Mouse (Mus musculus) embryo, embryonic 10.5 days (tissue): ENCODE measurements around the gene Fam149a.
"Not testable (repeated sequence)": the region's sequence is repeated elsewhere in the genome, so short reads cannot be mapped to it uniquely, and the experiment has no call there.

ENCODE experiments used
- DNase-seq: peaks from one replicate; pipeline ENCODE4 v3.0.0-alpha.2; 2015; ENCODE audit warnings: low spot score

Fam149a gene

DNA sequence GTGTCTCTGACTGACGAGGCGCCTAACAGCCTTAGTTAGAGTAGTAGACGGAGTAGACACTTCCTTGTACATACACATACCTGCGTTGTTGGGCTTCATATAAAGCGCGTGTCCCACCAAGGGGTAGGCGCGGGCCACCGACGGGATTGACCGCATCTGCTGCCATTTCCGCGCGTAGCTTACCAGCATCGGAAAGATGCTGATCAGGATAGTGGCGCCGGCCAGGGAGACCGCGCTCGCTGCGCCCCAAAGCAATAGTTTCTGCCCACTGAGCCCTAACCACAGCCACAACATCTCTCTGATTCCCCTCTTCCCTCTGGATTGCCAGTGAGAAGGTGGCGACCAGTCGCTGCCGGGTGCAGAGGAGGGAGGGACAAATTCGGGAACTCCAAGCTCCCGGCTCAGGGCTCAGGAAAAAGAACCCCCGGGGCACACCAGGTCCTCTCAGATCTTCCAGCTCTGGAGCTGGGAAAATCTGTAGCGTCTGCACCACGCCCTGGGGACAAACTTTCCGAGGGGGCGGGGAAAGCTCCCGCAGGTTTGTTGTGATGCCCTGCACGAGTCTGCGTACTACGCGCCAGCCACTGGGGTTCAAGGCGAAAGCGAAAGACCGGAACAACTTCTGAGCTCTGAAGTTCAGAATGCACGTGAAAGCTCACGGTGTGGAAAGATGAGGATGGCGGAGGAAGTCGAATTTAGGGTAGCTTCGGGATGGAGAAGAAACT lies 49.2 kb downstream of the Fam149a start, which contains the start of gene Cyp4v3:
Gene Cyp4v3, minus strand, starts transcription at position 532 of the 725 bp plus-strand sequence.
- peak; percentile 81 for DNase-seq

- DNase-seq, result no peak
Observed at GRCm38 (mm10) chr8:45330856-45331255, 51.2 kb downstream of the Fam149a start.

DNA sequence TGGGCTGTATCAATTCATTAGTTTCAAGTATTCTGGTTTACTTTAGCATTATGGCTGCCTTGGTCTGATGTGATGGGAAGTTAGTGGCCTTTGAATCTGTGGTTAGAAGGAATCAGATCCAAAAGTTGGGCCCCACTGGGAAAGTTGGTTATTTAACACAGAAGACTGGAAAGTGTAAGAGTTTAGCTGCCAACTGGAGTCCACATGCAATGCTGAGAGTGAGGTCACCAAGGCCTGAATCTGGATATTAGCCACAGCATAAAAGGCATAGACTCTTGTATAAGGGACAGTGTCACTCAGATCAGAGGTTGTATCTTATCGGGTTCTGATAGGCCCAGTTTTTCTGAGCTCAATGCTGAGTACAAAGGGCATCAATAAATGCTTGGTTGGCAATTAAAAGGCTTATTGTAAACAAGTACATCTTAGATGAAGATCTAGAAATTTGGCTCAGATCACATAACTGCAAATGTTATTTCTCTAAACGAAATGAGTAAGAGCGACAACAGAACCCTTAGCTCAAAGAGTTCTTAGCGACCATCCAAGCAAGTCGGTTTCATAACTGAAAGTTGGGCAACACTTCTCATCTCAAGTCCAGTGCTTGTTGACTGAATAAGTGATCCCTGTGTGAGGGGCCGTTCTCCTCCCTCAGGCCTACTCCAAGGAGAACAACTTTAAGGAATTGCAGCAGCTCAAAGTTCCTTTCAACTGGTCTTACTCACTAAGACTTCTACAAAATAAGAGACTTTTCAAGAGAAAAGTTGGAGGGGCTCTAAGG lies 52.7 kb downstream of the Fam149a start:
- DNase-seq, result no peak

GRCm38 (mm10) chr8:45327076-45327475 lies 55.0 kb downstream of the Fam149a start:
- DNase-seq, result not testable (repeated sequence)

DNA sequence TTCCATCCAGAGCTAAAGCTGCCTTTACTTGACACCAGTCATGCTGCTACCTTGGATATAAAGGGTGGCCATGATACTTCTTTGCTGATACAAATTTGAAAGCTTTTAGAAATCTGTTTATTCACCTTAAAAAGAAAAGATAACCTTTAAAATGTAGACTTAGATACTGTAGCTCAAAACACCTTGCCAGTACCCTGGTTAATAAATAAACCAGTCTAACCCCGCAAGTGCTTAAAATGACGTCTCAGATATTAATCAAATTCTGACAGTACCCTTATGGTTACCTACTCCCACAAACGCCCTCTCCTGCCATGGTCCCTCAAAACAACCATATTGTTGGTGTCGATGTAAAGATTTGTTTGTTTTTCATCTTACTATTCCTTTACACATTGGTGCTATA lies 57.9 kb downstream of the Fam149a start:
- no peak for DNase-seq

- no peak for DNase-seq
Observed at GRCm38 (mm10) chr8:45321365-45321764, 60.7 kb downstream of the Fam149a start.

- DNase-seq, result no peak
Observed at GRCm38 (mm10) chr8:45320930-45321329, 61.2 kb downstream of the Fam149a start.

DNA sequence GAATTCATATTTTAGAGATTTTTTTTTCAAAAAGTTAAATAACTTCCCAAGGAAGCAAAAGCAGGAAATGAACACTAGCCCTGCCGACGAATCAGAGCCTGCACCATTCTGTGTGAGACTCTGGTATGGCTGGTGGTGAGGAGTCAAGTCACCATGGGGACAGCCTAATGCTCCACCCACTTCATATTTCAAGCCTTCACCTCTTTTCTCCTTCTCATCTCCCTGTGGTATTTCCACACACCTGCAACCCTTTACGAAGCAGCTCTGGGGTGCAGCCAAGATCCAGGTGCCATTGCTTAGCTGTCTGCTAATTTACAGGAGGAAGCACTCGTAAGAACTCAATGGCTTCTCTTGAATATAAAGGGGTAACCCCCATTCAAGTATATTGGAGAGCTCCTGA lies 71.1 kb downstream of the Fam149a start:
- DNase-seq, result no peak

GRCm38 (mm10) chr8:45308366-45308765 lies 73.7 kb downstream of the Fam149a start, which contains the start of gene Gm45753:
Gene Gm45753, minus strand, starts transcription at chr8:45308466.
- DNase-seq, result no peak

- DNase-seq, result no peak
Observed at GRCm38 (mm10) chr8:45305479-45305878, 76.6 kb downstream of the Fam149a start.

DNA sequence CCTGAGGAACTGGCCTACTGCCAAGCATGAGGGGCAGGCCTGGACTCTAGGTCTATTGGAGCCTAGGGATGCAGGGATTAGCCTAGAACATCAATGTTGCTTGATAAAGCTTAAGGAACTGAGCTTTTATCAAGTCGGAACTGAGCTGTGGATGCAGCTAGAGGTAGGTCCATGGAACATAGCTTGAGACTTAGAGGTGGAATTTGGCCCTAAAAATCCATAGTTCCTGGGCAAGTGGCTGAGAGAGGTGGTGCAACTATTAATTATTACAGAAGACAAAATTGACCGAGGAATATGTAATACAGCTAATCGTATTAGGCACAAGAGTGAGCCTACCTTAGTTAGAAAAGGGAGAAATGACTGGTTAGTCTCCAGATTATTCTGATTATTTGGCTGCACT lies 77.7 kb downstream of the Fam149a start:
- no peak for DNase-seq

DNA sequence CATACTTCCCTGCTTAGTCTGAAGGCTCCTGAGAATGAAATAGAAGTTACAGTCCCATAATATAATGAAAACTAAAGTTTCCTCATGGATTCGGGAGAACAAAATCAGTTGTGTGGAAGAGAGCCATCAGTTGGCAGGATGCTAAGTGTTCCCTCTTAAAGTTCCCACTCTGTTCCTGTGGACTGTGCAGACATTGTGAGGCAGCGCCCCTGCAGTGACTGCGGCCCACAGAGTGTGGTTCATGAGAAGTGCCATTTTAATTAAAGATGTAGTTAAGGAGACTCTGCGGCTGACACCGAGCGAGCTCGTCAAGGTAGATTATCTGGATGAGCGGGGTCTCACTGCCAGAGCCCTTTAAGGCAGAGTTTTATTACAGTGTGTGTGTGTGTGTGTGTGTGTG lies 79.7 kb downstream of the Fam149a start:
- DNase-seq, result no peak

- DNase-seq, result no peak
Observed at GRCm38 (mm10) chr8:45295276-45295675, 86.8 kb downstream of the Fam149a start.

GRCm38 (mm10) chr8:45294687-45295086 lies 87.4 kb downstream of the Fam149a start, which contains the start of gene Klkb1:
Gene Klkb1, minus strand, starts transcription at chr8:45294859.
- no peak for DNase-seq

DNA sequence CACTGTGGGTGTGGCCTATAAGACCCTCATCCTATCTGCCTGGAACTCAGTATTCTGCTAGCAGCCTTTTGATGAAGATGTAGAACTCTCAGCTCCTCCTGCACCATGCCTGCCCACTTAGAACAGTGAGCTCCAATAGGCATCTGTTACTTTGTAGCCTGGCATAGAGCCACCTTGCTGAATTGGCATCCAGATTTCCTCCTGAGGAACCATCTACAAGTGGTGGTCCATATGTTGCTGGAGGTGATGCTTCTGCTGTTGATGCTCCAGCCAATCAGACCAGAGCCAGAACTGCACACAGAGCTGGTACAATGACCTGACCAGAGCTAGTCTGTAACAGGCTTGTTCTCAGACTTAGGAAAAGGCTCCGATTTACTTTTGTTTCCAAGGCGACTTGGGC lies 90.3 kb downstream of the Fam149a start:
- no peak for DNase-seq
